Mouse (Mus musculus) midbrain, embryonic 12.5 days (tissue): ENCODE results near the gene Gm21969. TPM values are rescaled to one million over a fixed set of nuclear protein-coding genes. Genes with fewer than 3 reads are reported as not detected.

Experiments
- ATAC-seq: fragments of 200-750 bp; cut with Nextera tagmentation; 2 replicates; pipeline ENCODE4 v1.8.0; 2017; ENCODE audit warnings: low read depth, moderate TSS enrichment, moderate library complexity; ENCODE audit not compliant: low FRiP score
- H3K27ac ChIP-seq: fragments of 300-500 bp; sonication (generic); replicated peaks from 2 replicates; pipeline ENCODE4 v1.5.1; 2016; ENCODE audit warnings: mild to moderate bottlenecking
- H3K27me3 ChIP-seq: fragments of 300-500 bp; sonication (generic); 2 replicates; pipeline ENCODE4 v1.6.1; 2016; ENCODE audit warnings: mild to moderate bottlenecking
- H3K36me3 ChIP-seq: fragments of 300-500 bp; sonication (generic); 2 replicates; pipeline ENCODE4 v1.6.1; 2016
- H3K4me1 ChIP-seq: fragments of 300-500 bp; sonication (generic); 2 replicates; pipeline ENCODE4 v1.6.1; 2016
- H3K4me2 ChIP-seq: fragments of 300-500 bp; sonication (generic); replicated peaks from 2 replicates; pipeline ENCODE4 v1.6.1; 2016; ENCODE audit warnings: mild to moderate bottlenecking, moderate library complexity
- H3K4me3 ChIP-seq: fragments of 300-500 bp; sonication (generic); 2 replicates; pipeline ENCODE4 v1.5.1; 2016; ENCODE audit warnings: mild to moderate bottlenecking
- H3K9ac ChIP-seq: fragments of 300-500 bp; sonication (generic); replicated peaks from 2 replicates; pipeline ENCODE4 v1.6.1; 2016; ENCODE audit warnings: mild to moderate bottlenecking, moderate library complexity
- H3K9me3 ChIP-seq: fragments of 300-500 bp; sonication (generic); 2 replicates; pipeline ENCODE4 v1.6.1; 2016; ENCODE audit warnings: mild to moderate bottlenecking
- WGBS: fragments of 180-500 bp; shearing (Covaris S2); methylation state at CpG from one replicate; pipeline ENCODE4 v1.1.7; 2016; 5-methylcytosine and 5-hydroxymethylcytosine counted together
- polyA plus RNA-seq: library from polyadenylated mRNA; unstranded; fragments of >200 nt; fragmentation: Nextera tagmentation; extraction: Ambion mirVana; gene quantifications from 2 replicates; pipeline ENCODE4 v1.2.1, GENCODE M21; 2016

Gene Gm21969
- polyA plus RNA-seq: not detected in 2 replicates

GRCm38 (mm10) chr4:139602357-139603244, at the start of gene Gm21969:
Gene Gm21969 (plus strand): TSS chr4:139603186.
- Histone ChIP-seq H3K36me3 (peaks cover 9% of the 10 kb centered on the region; the same call in 1 of the 2 replicates), H3K27ac (no peak within 1 kb of the TSS), H3K9me3 (no peaks in the 10 kb centered on the region), H3K4me2 (no peak within 1 kb of the TSS), H3K4me1 (peaks cover 30% of the 10 kb centered on the region), H3K27me3 (no peaks in the 10 kb centered on the region; the same call in 1 of the 2 replicates), H3K4me3 (no peak within 1 kb of the TSS), H3K9ac (no peak within 1 kb of the TSS)
- 50% methylated on average over 14 of the region's 14 CpGs for WGBS
- no peak for ATAC-seq

GRCm38 (mm10) chr4:139555235-139555634, 47.8 kb upstream of the Gm21969 start:
- Histone ChIP-seq H3K27me3 (no peaks in the 10 kb centered on the region), H3K9me3 (no peaks in the 10 kb centered on the region), H3K36me3 (no peaks in the 10 kb centered on the region), H3K4me3 (no peak overlapping the region), H3K9ac (no peak overlapping the region), H3K27ac (no peak overlapping the region), H3K4me2 (no peak overlapping the region), H3K4me1 (no peaks in the 10 kb centered on the region)
- ATAC-seq: no peak
- WGBS: 89% methylated on average over 11 of the region's 11 CpGs

- Histone ChIP-seq H3K27me3 (no peaks in the 10 kb centered on the region), H3K4me1 (no peaks in the 10 kb centered on the region), H3K9me3 (no peaks in the 10 kb centered on the region), H3K36me3 (no peaks in the 10 kb centered on the region), H3K27ac (no peak overlapping the region), H3K4me3 (no peak overlapping the region), H3K4me2 (no peak overlapping the region), H3K9ac (no peak overlapping the region)
- ATAC-seq: no peak
- WGBS: 79% methylated on average over 19 of the region's 19 CpGs
Observed at GRCm38 (mm10) chr4:139555951-139556350, 47.0 kb upstream of the Gm21969 start.

- Histone ChIP-seq H3K36me3 (no peaks in the 10 kb centered on the region), H3K9ac (no peak overlapping the region), H3K9me3 (no peaks in the 10 kb centered on the region), H3K27ac (no peak overlapping the region), H3K27me3 (peaks cover 26% of the 10 kb centered on the region), H3K4me1 (no peaks in the 10 kb centered on the region), H3K4me2 (no peak overlapping the region), H3K4me3 (no peak overlapping the region)
- ATAC-seq: no peak
- 87% methylated on average over 15 of the region's 15 CpGs for WGBS
Observed at GRCm38 (mm10) chr4:139568361-139568760, 34.6 kb upstream of the Gm21969 start.

GRCm38 (mm10) chr4:139570756-139571155, 32.2 kb upstream of the Gm21969 start:
- H3K27me3 ChIP-seq: peaks cover 27% of the 10 kb centered on the region
- H3K4me1 ChIP-seq: peaks cover 11% of the 10 kb centered on the region
- no peak overlapping the region for H3K9ac ChIP-seq
- H3K36me3 ChIP-seq: no peaks in the 10 kb centered on the region
- WGBS: 86% methylated on average over 10 of the region's 10 CpGs
- H3K27ac ChIP-seq: no peak overlapping the region
- H3K4me3 ChIP-seq: no peak overlapping the region
- no peaks in the 10 kb centered on the region for H3K9me3 ChIP-seq
- no peak for ATAC-seq
- no peak overlapping the region for H3K4me2 ChIP-seq

- WGBS: 88% methylated on average over 12 of the region's 12 CpGs
Observed at GRCm38 (mm10) chr4:139572928-139573512, 30.0 kb upstream of the Gm21969 start.

GRCm38 (mm10) chr4:139574156-139574798, 28.7 kb upstream of the Gm21969 start:
- peak; percentile 95 for ATAC-seq
- H3K9ac ChIP-seq: peak overlapping the region; percentile 87
- no peaks in the 10 kb centered on the region for H3K36me3 ChIP-seq
- H3K27ac ChIP-seq: peak overlapping the region; percentile 89
- H3K9me3 ChIP-seq: no peaks in the 10 kb centered on the region
- peak overlapping the region; percentile 76 for H3K4me3 ChIP-seq
- H3K4me2 ChIP-seq: peak overlapping the region; percentile 94
- peaks cover 39% of the 10 kb centered on the region for H3K27me3 ChIP-seq
- under 1% methylated on average over 42 of the region's 52 CpGs for WGBS
- H3K4me1 ChIP-seq: peaks cover 29% of the 10 kb centered on the region

More at GRCm38 (mm10) chr4:139572928-139573512, 30.0 kb upstream of the Gm21969 start:
- Histone ChIP-seq H3K4me3 (no peak overlapping the region), H3K27ac (no peak overlapping the region), H3K36me3 (no peaks in the 10 kb centered on the region), H3K9ac (no peak overlapping the region), H3K4me2 (no peak overlapping the region), H3K9me3 (no peaks in the 10 kb centered on the region), H3K27me3 (peaks cover 33% of the 10 kb centered on the region), H3K4me1 (peaks cover 24% of the 10 kb centered on the region)
- ATAC-seq: no peak

- Histone ChIP-seq H3K36me3 (no peaks in the 10 kb centered on the region), H3K4me1 (peaks cover 31% of the 10 kb centered on the region), H3K4me3 (peak overlapping the region; percentile 76), H3K27me3 (peaks cover 32% of the 10 kb centered on the region), H3K27ac (peak overlapping the region; percentile 89), H3K9me3 (no peaks in the 10 kb centered on the region), H3K4me2 (peak overlapping the region; percentile 94), H3K9ac (peak overlapping the region; percentile 87)
- peak; percentile 68 for ATAC-seq
- WGBS: under 1% methylated on average over 111 of the region's 111 CpGs
Observed at GRCm38 (mm10) chr4:139574799-139575672, 27.9 kb upstream of the Gm21969 start.

GRCm38 (mm10) chr4:139575673-139576003, 27.3 kb upstream of the Gm21969 start:
- peak overlapping the region; percentile 87 for H3K9ac ChIP-seq
- H3K27me3 ChIP-seq: peaks cover 30% of the 10 kb centered on the region
- H3K36me3 ChIP-seq: no peaks in the 10 kb centered on the region
- H3K27ac ChIP-seq: no peak overlapping the region; the same call in 1 of the 2 replicates
- peak overlapping the region; percentile 76 for H3K4me3 ChIP-seq
- H3K9me3 ChIP-seq: no peaks in the 10 kb centered on the region
- peak overlapping the region; percentile 94 for H3K4me2 ChIP-seq
- 12% methylated on average over 14 of the region's 14 CpGs for WGBS
- no peak for ATAC-seq
- peaks cover 37% of the 10 kb centered on the region for H3K4me1 ChIP-seq

GRCm38 (mm10) chr4:139576251-139576880, 26.6 kb upstream of the Gm21969 start:
- Histone ChIP-seq H3K4me2 (peak overlapping the region; percentile 94), H3K9ac (no peak overlapping the region), H3K27me3 (peaks cover 30% of the 10 kb centered on the region), H3K36me3 (no peaks in the 10 kb centered on the region), H3K4me1 (peaks cover 44% of the 10 kb centered on the region), H3K9me3 (no peaks in the 10 kb centered on the region), H3K27ac (no peak overlapping the region), H3K4me3 (peak overlapping the region; percentile 76)
- no peak for ATAC-seq
- 54% methylated on average over 14 of the region's 14 CpGs for WGBS

GRCm38 (mm10) chr4:139577006-139577405, 26.0 kb upstream of the Gm21969 start:
- ATAC-seq: no peak
- Histone ChIP-seq H3K4me3 (peak overlapping the region; percentile 76; the same call in 1 of the 2 replicates), H3K9ac (no peak overlapping the region), H3K27me3 (peaks cover 26% of the 10 kb centered on the region), H3K9me3 (no peaks in the 10 kb centered on the region), H3K4me2 (peak overlapping the region; percentile 94), H3K4me1 (peaks cover 48% of the 10 kb centered on the region), H3K36me3 (no peaks in the 10 kb centered on the region), H3K27ac (no peak overlapping the region)
- WGBS: 86% methylated on average over 7 of the region's 7 CpGs
